Mouse (Mus musculus) liver, embryonic 12.5 days (tissue): Measurements from ENCODE around the gene 8030411F24Rik. TPM values are rescaled to one million over a fixed set of nuclear protein-coding genes. Genes with fewer than 3 reads are reported as not detected.

Source experiments
- ATAC-seq: fragments of 200-750 bp; cut with Nextera tagmentation; 2 replicates; pipeline ENCODE4 v1.8.0; 2017; ENCODE audit warnings: moderate number of reproducible peaks, mild to moderate bottlenecking, moderate library complexity
- H3K27ac ChIP-seq: fragments of 300-500 bp; sonication (generic); 2 replicates; pipeline ENCODE4 v1.5.1; 2016; ENCODE audit warnings: mild to moderate bottlenecking
- H3K27me3 ChIP-seq: fragments of 300-500 bp; sonication (generic); replicated peaks from 2 replicates; pipeline ENCODE4 v1.6.1; 2016; ENCODE audit warnings: mild to moderate bottlenecking, moderate library complexity
- H3K36me3 ChIP-seq: fragments of 300-500 bp; sonication (generic); 2 replicates; pipeline ENCODE4 v1.6.1; 2016; ENCODE audit warnings: mild to moderate bottlenecking, moderate library complexity
- H3K4me1 ChIP-seq: fragments of 300-500 bp; sonication (generic); 2 replicates; pipeline ENCODE4 v1.6.1; 2016
- H3K4me2 ChIP-seq: fragments of 300-500 bp; sonication (generic); 2 replicates; pipeline ENCODE4 v1.6.1; 2016; ENCODE audit warnings: mild to moderate bottlenecking, moderate library complexity
- H3K4me3 ChIP-seq: fragments of 300-500 bp; sonication (generic); 2 replicates; pipeline ENCODE4 v1.5.1; 2016; ENCODE audit warnings: mild to moderate bottlenecking, moderate library complexity
- H3K9ac ChIP-seq: fragments of 300-500 bp; sonication (generic); 2 replicates; pipeline ENCODE4 v1.6.1; 2016; ENCODE audit warnings: mild to moderate bottlenecking, moderate library complexity
- H3K9me3 ChIP-seq: fragments of 300-500 bp; sonication (generic); replicated peaks from 2 replicates; pipeline ENCODE4 v1.6.1; 2016; ENCODE audit warnings: mild to moderate bottlenecking, moderate library complexity
- WGBS: fragments of 180-500 bp; shearing (Covaris S2); methylation state at CpG from one replicate; pipeline ENCODE4 v1.1.7; 2016; ENCODE audit not compliant: insufficient replicate concordance; 5-methylcytosine and 5-hydroxymethylcytosine counted together
- polyA plus RNA-seq: library from polyadenylated mRNA; unstranded; fragments of >200 nt; fragmentation: Nextera tagmentation; extraction: Ambion mirVana; gene quantifications from 2 replicates; pipeline ENCODE4 v1.2.1, GENCODE M21; 2016

Gene 8030411F24Rik
- polyA plus RNA-seq, 1 experiment from 2014 or later, result not detected

- Histone ChIP-seq H3K9ac (no peak overlapping the region), H3K4me2 (no peak overlapping the region), H3K36me3 (no peaks in the 10 kb centered on the region), H3K4me1 (no peaks in the 10 kb centered on the region), H3K27me3 (no peaks in the 10 kb centered on the region), H3K27ac (no peak overlapping the region), H3K9me3 (no peaks in the 10 kb centered on the region), H3K4me3 (no peak overlapping the region)
- WGBS, result 30% methylated on average over 3 of the region's 3 CpGs
- 0 out of 2 replicates have a peak, but pooled peaks have one; percentile 13 for ATAC-seq
These were observed 19.7 kb downstream of the 8030411F24Rik start for GRCm38 (mm10) chr2:148801491-148801921.

GRCm38 (mm10) chr2:148806696-148807095 is 24.9 kb downstream of the 8030411F24Rik start:
- WGBS, result 63% methylated on average over 6 of the region's 6 CpGs
- no peaks in the 10 kb centered on the region for H3K9me3 ChIP-seq
- no peak overlapping the region for H3K9ac ChIP-seq
- H3K4me1 ChIP-seq, result no peaks in the 10 kb centered on the region
- no peaks in the 10 kb centered on the region for H3K36me3 ChIP-seq
- no peak overlapping the region for H3K4me2 ChIP-seq
- H3K27ac ChIP-seq, result no peak overlapping the region
- H3K4me3 ChIP-seq, result no peak overlapping the region
- ATAC-seq, result no peak
- no peaks in the 10 kb centered on the region for H3K27me3 ChIP-seq

GRCm38 (mm10) chr2:148819909-148820308 is 38.1 kb downstream of the 8030411F24Rik start, which contains the start of gene Cst13:
Gene Cst13 (plus strand): TSS chr2:148820081.
- Histone ChIP-seq H3K27ac (no peak within 1 kb of the TSS), H3K9me3 (no peaks in the 10 kb centered on the region), H3K36me3 (no peaks in the 10 kb centered on the region), H3K4me1 (no peaks in the 10 kb centered on the region), H3K9ac (no peak within 1 kb of the TSS), H3K4me3 (no peak within 1 kb of the TSS), H3K27me3 (no peaks in the 10 kb centered on the region), H3K4me2 (no peak within 1 kb of the TSS)
- ATAC-seq, result no peak

GRCm38 (mm10) chr2:148825986-148826385 is 44.2 kb downstream of the 8030411F24Rik start:
- Histone ChIP-seq H3K4me2 (no peak overlapping the region), H3K27ac (no peak overlapping the region), H3K4me3 (no peak overlapping the region), H3K9me3 (no peaks in the 10 kb centered on the region), H3K27me3 (no peaks in the 10 kb centered on the region), H3K9ac (no peak overlapping the region), H3K36me3 (no peaks in the 10 kb centered on the region), H3K4me1 (no peaks in the 10 kb centered on the region)
- WGBS, result 52% methylated on average over 1 of the region's 1 CpGs
- no peak for ATAC-seq

GRCm38 (mm10) chr2:148834912-148835311 is 53.1 kb downstream of the 8030411F24Rik start, which contains the start of gene Cst9:
Gene Cst9 (plus strand): TSS chr2:148835147.
- no peaks in the 10 kb centered on the region for H3K9me3 ChIP-seq
- H3K27ac ChIP-seq, result no peak within 1 kb of the TSS
- no peaks in the 10 kb centered on the region for H3K4me1 ChIP-seq
- ATAC-seq, result no peak
- no peak within 1 kb of the TSS for H3K4me3 ChIP-seq
- H3K36me3 ChIP-seq, result no peaks in the 10 kb centered on the region
- no peak within 1 kb of the TSS for H3K9ac ChIP-seq
- 49% methylated on average over 4 of the region's 4 CpGs for WGBS
- no peaks in the 10 kb centered on the region for H3K27me3 ChIP-seq
- H3K4me2 ChIP-seq, result no peak within 1 kb of the TSS

Other genes with a start within 250 kb of the 8030411F24Rik start
- gene Nxt1, start 109.4 kb upstream of the 8030411F24Rik start, polyA plus RNA-seq, result 72.2 TPM in 2 replicates
- 9.4 and 10.1 TPM in 2 replicates for gene Gzf1, start 101.0 kb upstream of the 8030411F24Rik start, polyA plus RNA-seq
- gene Napb, start 49.5 kb upstream of the 8030411F24Rik start, polyA plus RNA-seq, result 0.56 and 0.62 TPM in 2 replicates
- not detected in 2 replicates for gene Cstl1, start 31.7 kb upstream of the 8030411F24Rik start, polyA plus RNA-seq
- gene Cst11, start 10.5 kb upstream of the 8030411F24Rik start, polyA plus RNA-seq, result not detected in 2 replicates
- gene Cst12, start 7.4 kb downstream of the 8030411F24Rik start, polyA plus RNA-seq, result not detected in 2 replicates
- gene Cst8, start 16.8 kb downstream of the 8030411F24Rik start, polyA plus RNA-seq, result not detected in 2 replicates
- not detected in 2 replicates for gene Cst13, start 38.1 kb downstream of the 8030411F24Rik start, polyA plus RNA-seq
- gene Cst9, start 53.1 kb downstream of the 8030411F24Rik start, polyA plus RNA-seq, result 0.31 TPM in 1 of 2 replicates, not detected in the other
- not detected in 2 replicates for gene 9230104L09Rik, start 83.0 kb downstream of the 8030411F24Rik start, polyA plus RNA-seq
- 140 and 142 TPM in 2 replicates for gene Cst3, start 93.7 kb downstream of the 8030411F24Rik start, polyA plus RNA-seq
- gene Gm1330, start 221.2 kb downstream of the 8030411F24Rik start, polyA plus RNA-seq, result not detected in 2 replicates
- not detected in 2 replicates for gene Gm10750, start 235.2 kb downstream of the 8030411F24Rik start, polyA plus RNA-seq